Mouse (Mus musculus) CH12.LX (cell line): ENCODE measurements around the gene Dusp27. TPM values are rescaled to one million over a fixed set of nuclear protein-coding genes. Genes with fewer than 3 reads are reported as not detected.

ENCODE experiments used
- DNase-seq: peaks from one replicate; pipeline ENCODE4 v3.0.0-alpha.2; 2013; ENCODE audit errors: extremely low read depth
- H3K27ac ChIP-seq: 2 replicates; pipeline ENCODE4 v1.5.1; 2012; ENCODE audit warnings: low read depth, mild to moderate bottlenecking, control low read depth, moderate library complexity; ENCODE audit not compliant: insufficient read depth
- H3K27me3 ChIP-seq: replicated peaks from 2 replicates; pipeline ENCODE3; 2012; ENCODE audit warnings: inconsistent platforms
- H3K36me3 ChIP-seq, 2 experiments: replicated peaks in 1 of 2; 2 replicates each; pipeline versions ENCODE3 to v1.6.1; 2012; ENCODE audit warnings: inconsistent platforms in 1 of 2, low read length in 1 of 2, mild to moderate bottlenecking in 1 of 2, mixed read lengths in 1 of 2, moderate library complexity in 1 of 2; ENCODE audit not compliant: control insufficient read depth in 1 of 2, insufficient read depth in 1 of 2
- H3K4me1 ChIP-seq, 2 experiments: 2 replicates each; pipeline ENCODE4 v1.6.1; 2012; ENCODE audit warnings: inconsistent platforms in 1 of 2, moderate library complexity in 1 of 2; ENCODE audit not compliant: insufficient read depth in 2 of 2, control insufficient read depth in 1 of 2
- H3K4me2 ChIP-seq: 2 replicates; pipeline ENCODE4 v1.6.1; 2012; ENCODE audit warnings: low read depth, mild to moderate bottlenecking, control low read depth; ENCODE audit not compliant: poor library complexity, insufficient read depth, severe bottlenecking
- H3K4me3 ChIP-seq, 3 experiments: fragments of 150-350 bp in 1 of 3; sonication (generic) in 1 of 3; replicated peaks in 1 of 3; 2 replicates each; pipeline versions ENCODE3 to v1.5.1; 2011 to 2012; ENCODE audit warnings: low read depth in 2 of 3, low read length in 2 of 3, mild to moderate bottlenecking in 2 of 3, moderate library complexity in 2 of 3, control low read depth in 1 of 3, improper control_type of control experiment in 1 of 3, inconsistent platforms in 1 of 3, mixed read lengths in 1 of 3; ENCODE audit not compliant: poor library complexity in 1 of 3
- H3K79me2 ChIP-seq: replicated peaks from 2 replicates; pipeline ENCODE4 v1.6.1; 2012; ENCODE audit warnings: mild to moderate bottlenecking, moderate library complexity; ENCODE audit not compliant: control insufficient read depth, poor library complexity, insufficient read depth, severe bottlenecking; ENCODE audit errors: extremely low read depth
- H3K9ac ChIP-seq: 2 replicates; pipeline ENCODE4 v1.6.1; 2012; ENCODE audit warnings: low read depth, mild to moderate bottlenecking, control low read depth, moderate library complexity; ENCODE audit not compliant: insufficient read depth
- H3K9me3 ChIP-seq: replicated peaks from 2 replicates; pipeline ENCODE3; 2012; ENCODE audit warnings: low read length, inconsistent platforms, mixed read lengths
- BHLHE40 ChIP-seq: IDR thresholded peaks from 2 replicates; pipeline ENCODE4 v1.6.1; 2011; ENCODE audit warnings: mild to moderate bottlenecking, low read depth, low read length, improper control_type of control experiment
- CHD1 ChIP-seq: IDR thresholded peaks from 2 replicates; pipeline ENCODE4 v1.6.1; 2012; ENCODE audit warnings: low read depth, low read length, improper control_type of control experiment, inconsistent platforms
- CHD2 ChIP-seq: IDR thresholded peaks from 2 replicates; pipeline ENCODE4 v1.6.1; 2011; ENCODE audit warnings: low read length, improper control_type of control experiment
- CTCF ChIP-seq, 2 experiments: IDR thresholded peaks in 1 of 2; conservative IDR thresholded peaks in 1 of 2; 2 replicates each; pipeline ENCODE4 v1.5.1; 2011 to 2012; ENCODE audit warnings: low read depth in 2 of 2, low read length in 2 of 2, improper control_type of control experiment in 1 of 2, inconsistent platforms in 1 of 2, mild to moderate bottlenecking in 1 of 2, moderate library complexity in 1 of 2
- ELF1 ChIP-seq: IDR thresholded peaks from 2 replicates; pipeline ENCODE4 v1.6.1; 2014; ENCODE audit warnings: low read depth, mild to moderate bottlenecking, inconsistent platforms, low read length, improper control_type of control experiment
- ETS1 ChIP-seq: conservative IDR thresholded peaks from 2 replicates; pipeline ENCODE4 v1.6.1; 2012; ENCODE audit warnings: low read depth, mild to moderate bottlenecking, inconsistent platforms, low read length, improper control_type of control experiment, moderate library complexity
- IRF4 ChIP-seq: IDR thresholded peaks from 2 replicates; pipeline ENCODE4 v1.6.1; 2014; ENCODE audit warnings: low read depth, mild to moderate bottlenecking, inconsistent platforms, low read length, improper control_type of control experiment
- JUND ChIP-seq: conservative IDR thresholded peaks from 2 replicates; pipeline ENCODE4 v1.6.1; 2011; ENCODE audit warnings: low read depth, low read length, improper control_type of control experiment
- MAX ChIP-seq: IDR thresholded peaks from 2 replicates; pipeline ENCODE4 v1.6.1; 2011; ENCODE audit warnings: low read length, improper control_type of control experiment
- MEF2A ChIP-seq: IDR thresholded peaks from 2 replicates; pipeline ENCODE4 v1.6.1; 2014; ENCODE audit warnings: low read depth, mild to moderate bottlenecking, inconsistent platforms, low read length, improper control_type of control experiment, borderline replicate concordance
- MYC ChIP-seq: IDR thresholded peaks from 2 replicates; pipeline ENCODE4 v1.6.1; 2011; ENCODE audit warnings: low read depth, mild to moderate bottlenecking, improper control_type of control experiment, low read length
- NELFE ChIP-seq: IDR thresholded peaks from 2 replicates; pipeline ENCODE4 v1.6.1; 2011; ENCODE audit warnings: low read depth, low read length, improper control_type of control experiment
- NRF1 ChIP-seq: IDR thresholded peaks from 2 replicates; pipeline ENCODE4 v1.6.1; 2014; ENCODE audit warnings: low read depth, mild to moderate bottlenecking, inconsistent platforms, low read length, improper control_type of control experiment, moderate library complexity
- RAD21 ChIP-seq: IDR thresholded peaks from 2 replicates; pipeline ENCODE4 v1.6.1; 2011; ENCODE audit warnings: low read depth, mild to moderate bottlenecking, low read length, improper control_type of control experiment, moderate library complexity
- SIN3A ChIP-seq: IDR thresholded peaks from 2 replicates; pipeline ENCODE4 v1.6.1; 2012; ENCODE audit warnings: low read length, improper control_type of control experiment, inconsistent platforms
- SMC3 ChIP-seq: IDR thresholded peaks from 2 replicates; pipeline ENCODE4 v1.6.1; 2011; ENCODE audit warnings: low read depth, low read length, improper control_type of control experiment
- UBTF ChIP-seq: IDR thresholded peaks from 2 replicates; pipeline ENCODE4 v1.6.1; 2012; ENCODE audit warnings: low read depth, mild to moderate bottlenecking, inconsistent platforms, low read length, improper control_type of control experiment, moderate library complexity
- USF2 ChIP-seq: conservative IDR thresholded peaks from 2 replicates; pipeline ENCODE4 v1.6.1; 2011; ENCODE audit warnings: low read depth, low read length, improper control_type of control experiment
- ZKSCAN1 ChIP-seq: IDR thresholded peaks from 2 replicates; pipeline ENCODE4 v1.6.1; 2012; ENCODE audit warnings: low read depth, inconsistent platforms, low read length, improper control_type of control experiment, borderline replicate concordance
- dilution Hi-C: fragments of 300-500 bp; cut with MboI; formaldehyde crosslinking; loops from 2 replicates; pipeline ENCODE4 v1.14.3; 2020; ENCODE audit warnings: low sequenced_read_pairs; ENCODE audit not compliant: extremely low pct_unique_long_range_greater_than_20kb, extremely low pct_ligation_motif_present
- in situ Hi-C: fragments of 300-500 bp; cut with MboI; formaldehyde crosslinking; loops from 3 replicates; pipeline ENCODE4 v1.14.3; 2019; ENCODE audit warnings: low sequenced_read_pairs, low pct_ligation_motif_present, low pct_unique_long_range_greater_than_20kb, mixed read lengths
- polyA plus RNA-seq: library from polyadenylated mRNA; unstranded; fragments of >175 nt; gene quantifications from 2 replicates; pipeline ENCODE4 v1.2.1, GENCODE M21; 2012; ENCODE audit warnings: low read depth; ENCODE audit not compliant: insufficient read length
- total RNA-seq, 2 experiments: library from RNA; depleted of rRNA; stranded (reverse); fragments of 300-350 nt in 1 of 2; fragments of >200 nt in 1 of 2; gene quantifications; 2 replicates each; pipeline ENCODE4 v1.2.3; 2012 to 2014

The Dusp27 gene
- total and polyA plus RNA-seq, 3 experiments = 0.06 TPM; not detected in 2

- in situ Hi-C loops = no loop called here
- H3K4me1 ChIP-seq = peaks cover 2 to 13% of the 10 kb centered on the region in 2 experiments; a peak in 3 of 4 replicates
- H3K4me3 ChIP-seq = no peak overlapping the region
- H3K36me3 ChIP-seq = no peaks in the 10 kb centered on the region
- H3K79me2 ChIP-seq = no peaks in the 10 kb centered on the region
- no peak overlapping the region for H3K27ac ChIP-seq
- no peak overlapping the region for H3K9ac ChIP-seq
- H3K27me3 ChIP-seq = no peaks in the 10 kb centered on the region
- dilution Hi-C loops = no loop called here
- H3K4me2 ChIP-seq = no peak overlapping the region
- TF ChIP-seq MAX = no peak
- no peak for TF ChIP-seq CHD2
- TF ChIP-seq RAD21 = peak; percentile 45
- TF ChIP-seq NRF1 = no peak
- TF ChIP-seq SMC3 = peak; percentile 64
- 0 out of 2 replicates have a peak, but pooled peaks have one; percentile 33 for TF ChIP-seq ELF1
- no peak for TF ChIP-seq MYC
- TF ChIP-seq IRF4 = no peak
- TF ChIP-seq CHD1 = no peak
- peak; percentile 72 to 75 for TF ChIP-seq CTCF (conservative IDR thresholded peaks at IDR 0.05 in 1 of 2, IDR thresholded peaks at IDR 0.05 in 1 of 2; ENCODE audit: low read depth in 2 of 2, low read length in 2 of 2)
- TF ChIP-seq BHLHE40 = no peak
- H3K9me3 ChIP-seq = no peaks in the 10 kb centered on the region
- peak; percentile 57 for DNase-seq
Observed at GRCm38 (mm10) chr1:166102920-166103608, 24.7 kb downstream of the Dusp27 start.

- no peaks in the 10 kb centered on the region for H3K79me2 ChIP-seq
- peaks cover 6 to 21% of the 10 kb centered on the region in 2 experiments; a peak in 3 of 4 replicates for H3K4me1 ChIP-seq
- no peak for DNase-seq
- H3K27me3 ChIP-seq = peaks cover 2% of the 10 kb centered on the region
- H3K9me3 ChIP-seq = no peaks in the 10 kb centered on the region
- no peak overlapping the region for H3K4me2 ChIP-seq
- no peak overlapping the region for H3K27ac ChIP-seq
- in situ Hi-C loops = no loop called here
- no peaks in the 10 kb centered on the region for H3K36me3 ChIP-seq
- TF ChIP-seq ETS1 (no peak), USF2 (no peak), NELFE (no peak), NRF1 (no peak), RAD21 (no peak), UBTF (no peak), MEF2A (no peak), SIN3A (no peak), ZKSCAN1 (no peak), JUND (no peak)
- dilution Hi-C loops = no loop called here
- no peak overlapping the region for H3K9ac ChIP-seq
- H3K4me3 ChIP-seq = no peak overlapping the region
Observed at GRCm38 (mm10) chr1:166098120-166098519, 29.6 kb downstream of the Dusp27 start.
